Mouse (Mus musculus) monocyte, adult 59 days (primary cell): ENCODE results near the gene F10. TPM values are rescaled to one million over a fixed set of nuclear protein-coding genes. Genes with fewer than 3 reads are reported as not detected.

Experiments
- total RNA-seq, 2 experiments: library from RNA; stranded (reverse); gene quantifications; one replicate each; pipeline ENCODE4 v1.2.4; 2023

Gene F10
- 10 to 100 TPM; 69.0 to 89.1 TPM for total RNA-seq

DNA sequence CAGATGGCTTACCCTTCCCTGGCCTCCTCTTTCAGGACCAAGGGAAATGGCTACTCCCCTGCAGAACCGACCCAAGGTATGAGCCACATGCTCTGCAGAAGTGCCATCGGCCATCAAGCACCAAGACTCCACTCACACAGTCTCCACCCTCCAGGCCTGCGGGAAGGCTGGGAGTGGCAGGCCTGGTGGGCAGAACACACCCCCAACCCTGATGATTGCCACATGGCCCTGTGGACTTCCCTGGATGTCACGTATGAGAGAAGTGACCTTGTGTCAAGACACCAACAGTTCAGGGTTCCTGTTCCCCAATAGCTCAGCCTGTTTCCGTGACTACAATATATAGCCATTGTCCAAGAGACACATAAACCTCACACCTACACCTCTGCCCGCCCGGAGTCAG is at the start of gene F10:
TSS of gene F10 (plus strand) at position 294 of the 400 bp plus-strand sequence.

DNA sequence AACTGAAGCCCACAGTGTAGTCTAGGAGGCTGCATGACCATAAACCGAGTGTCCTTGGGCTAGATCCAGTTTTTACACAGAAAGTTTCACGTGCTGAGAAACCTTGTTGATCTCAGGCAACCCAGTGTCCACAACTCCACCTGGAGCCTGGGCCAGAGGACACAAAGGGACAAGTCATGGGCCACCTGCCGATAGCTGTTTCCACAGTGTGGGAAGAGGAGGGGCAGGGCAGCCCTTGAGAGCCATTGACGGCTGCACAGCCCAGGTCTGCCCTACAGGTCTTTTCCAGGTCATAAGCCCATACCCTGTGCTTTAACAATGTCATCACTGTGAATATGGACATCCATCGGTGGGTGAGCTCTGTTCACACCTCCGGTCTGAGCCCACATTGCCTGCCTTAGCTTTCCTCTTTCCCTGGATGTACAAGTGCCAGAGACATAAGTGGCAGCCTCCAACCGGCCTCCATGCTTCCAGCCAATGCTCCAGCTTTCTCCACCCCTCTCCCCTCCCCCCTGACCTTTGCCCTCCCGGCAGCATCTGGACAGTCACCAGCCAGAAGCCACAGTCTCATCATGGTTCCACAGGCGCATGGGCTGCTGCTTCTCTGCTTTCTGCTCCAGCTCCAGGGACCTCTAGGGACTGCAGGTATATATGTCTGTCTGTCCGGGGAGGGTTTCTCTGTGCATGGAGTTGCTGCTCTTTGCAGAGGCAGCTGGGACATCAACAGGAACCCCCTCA is 11.5 kb upstream of the F10 start, which contains the start of gene F7:
TSS of gene F7 (plus strand) at position 548 of the 738 bp plus-strand sequence.

DNA sequence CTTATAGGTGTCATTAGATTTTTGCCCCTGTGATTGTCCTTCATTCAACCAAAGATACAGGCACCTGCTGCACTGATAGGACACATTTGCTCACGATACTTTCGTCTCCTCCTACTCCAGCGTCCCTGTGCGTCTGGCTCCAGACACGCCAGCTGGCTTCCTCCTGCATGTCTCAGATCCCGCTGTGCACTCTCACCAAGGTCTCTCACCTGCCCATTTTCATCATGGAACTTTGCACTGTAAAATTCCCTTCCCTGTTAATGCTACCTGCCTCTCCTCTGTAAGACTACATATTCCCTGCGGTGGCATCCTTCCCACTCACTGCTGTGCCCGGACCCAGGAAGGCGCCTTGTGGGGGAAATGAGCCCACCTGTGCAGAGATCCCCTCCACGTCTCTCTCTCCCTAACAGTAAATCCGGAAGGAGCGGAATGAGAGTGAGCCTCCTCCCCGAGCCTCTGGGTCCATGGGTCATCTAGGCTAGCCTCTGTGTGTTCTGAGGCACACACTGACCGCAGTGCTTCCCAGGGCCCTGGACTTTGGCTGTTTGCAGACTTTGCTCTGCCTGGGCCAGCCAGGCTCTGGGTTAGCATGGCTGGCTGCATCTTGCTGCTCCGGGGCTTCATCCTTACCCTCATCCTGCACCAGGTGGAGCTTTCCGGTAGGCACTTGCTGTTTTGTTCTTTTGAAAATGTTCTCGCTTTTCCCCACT is 23.5 kb downstream of the F10 start, which contains the start of gene Proz:
TSS of gene Proz (plus strand) at position 474 of the 710 bp plus-strand sequence.

DNA sequence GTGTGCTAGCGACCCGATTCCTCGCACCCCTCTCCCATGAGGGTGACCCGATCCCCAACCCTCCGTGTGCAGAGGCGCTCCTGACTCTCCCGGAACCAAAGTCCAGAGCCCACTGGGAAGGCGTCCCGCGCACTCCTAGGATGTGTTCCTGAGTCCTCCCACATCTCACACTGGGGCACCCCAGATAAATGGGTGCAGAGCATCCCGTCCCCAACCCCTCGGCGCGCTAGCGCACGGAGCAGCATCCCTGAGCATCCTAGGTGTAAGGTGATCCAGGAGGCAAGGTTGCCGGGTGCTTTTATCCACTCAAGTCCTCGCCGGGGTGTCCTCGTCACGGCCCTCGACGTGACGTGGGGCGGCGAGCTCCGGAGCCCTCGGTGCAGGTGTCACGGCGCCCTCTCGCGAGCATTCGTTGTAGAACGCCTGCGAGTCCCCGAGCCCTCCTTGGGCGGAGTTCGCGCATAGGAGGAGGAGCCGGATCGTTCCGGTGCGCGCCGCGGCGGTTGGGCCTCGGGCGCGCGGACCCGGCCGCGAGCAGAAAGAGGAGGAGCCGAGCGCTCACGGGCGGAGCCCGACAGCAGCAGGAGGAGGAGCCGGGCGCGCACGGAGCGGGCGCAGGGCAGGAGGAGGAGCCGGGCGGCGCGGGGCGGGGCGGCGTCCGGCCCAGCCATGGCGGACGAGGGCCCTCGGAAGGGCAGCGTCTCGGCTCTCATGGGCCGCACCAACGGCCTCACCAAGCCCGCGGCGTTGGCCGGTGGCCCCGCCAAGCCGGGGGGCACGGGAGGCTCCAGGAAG is 68.2 kb downstream of the F10 start, which contains the start of the genes Pcid2 and Cul4a:
TSS of gene Pcid2 (minus strand) at position 373 of the 795 bp plus-strand sequence.
TSS of gene Cul4a (plus strand) at position 535 of the 795 bp plus-strand sequence.

Other genes starting within 250 kb of the F10 start
- gene Mcf2l, start 163.5 kb upstream of the F10 start, total RNA-seq, result 10 to 100 TPM; 10.6 to 11.8 TPM
- gene F7, start 11.3 kb upstream of the F10 start, total RNA-seq, result 1 to 10 TPM; 1.8 to 2.7 TPM
- under 1 TPM in 1 of 2 experiments, not detected in 1; 0.29 TPM for gene Proz, start 23.6 kb downstream of the F10 start, total RNA-seq
- 10 to 100 TPM; 24.9 to 28.8 TPM for gene Pcid2, start 68.2 kb downstream of the F10 start, total RNA-seq
- gene Cul4a, start 68.3 kb downstream of the F10 start, total RNA-seq, result 10 to 100 TPM; 38.7 to 49.9 TPM
- 100 to 1,000 TPM; 702 to 772 TPM for gene Lamp1, start 121.9 kb downstream of the F10 start, total RNA-seq
- gene Grtp1, start 163.3 kb downstream of the F10 start, total RNA-seq, result not detected
- not detected for gene Adprhl1, start 216.9 kb downstream of the F10 start, total RNA-seq